Mouse (Mus musculus): ENCODE measurements at regions not wholly inside any gene's neighbourhood (a gene's known extent, or its start where the extent isn't known, plus 50 kb on each side); places are given as distances from the start of the nearest gene placed in this dataset.

DNA sequence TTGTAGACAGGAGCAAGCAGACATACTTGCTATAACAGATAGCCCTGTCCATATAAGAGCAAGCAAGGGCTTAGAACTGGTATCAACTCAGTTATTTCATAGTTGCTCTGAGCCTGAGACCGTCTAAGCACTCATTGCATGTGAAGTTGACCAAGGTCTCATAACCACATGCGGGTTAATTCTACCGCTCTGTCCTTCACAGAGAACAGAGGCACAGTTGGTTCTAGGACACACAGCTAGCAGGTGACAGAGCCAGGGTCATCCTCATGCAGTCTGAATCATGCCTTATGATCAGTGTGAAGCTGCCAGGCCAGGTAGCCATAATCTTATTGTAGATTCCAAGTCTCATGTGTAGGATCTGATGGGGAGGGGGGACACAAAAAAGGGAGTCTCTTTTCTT lies 283.1 kb upstream of the Id2 start:
- TF ChIP-seq GATA1 (IDR thresholded peaks at IDR 0.05; ENCODE audit: borderline replicate concordance, low read length) = no peak
- TF ChIP-seq FLI1 (IDR thresholded peaks at IDR 0.05; ENCODE audit: low read length) = no peak

Measured in megakaryocyte, embryonic 14.5 days (primary cell).